Mouse (Mus musculus) kidney, adult 2 months (tissue): ENCODE measurements at regions not wholly inside any gene's neighbourhood (a gene's known extent, or its start where the extent isn't known, plus 50 kb on each side); places are given as distances from the start of the nearest gene placed in this dataset.

Experiments used
- CTCF ChIP-seq: fragments of 200-500 bp; conservative IDR thresholded peaks from 2 replicates; pipeline ENCODE4 v1.5.1; 2011; ENCODE audit warnings: low read depth, mild to moderate bottlenecking, control low read depth, low read length, moderate library complexity, mixed read lengths; ENCODE audit not compliant: insufficient read depth, insufficient read length
- POLR2A ChIP-seq: fragments of 200-500 bp; IDR thresholded peaks from one replicate; pipeline ENCODE4 v1.6.1; 2011; ENCODE audit warnings: low read depth, low read length, control low read depth

DNA sequence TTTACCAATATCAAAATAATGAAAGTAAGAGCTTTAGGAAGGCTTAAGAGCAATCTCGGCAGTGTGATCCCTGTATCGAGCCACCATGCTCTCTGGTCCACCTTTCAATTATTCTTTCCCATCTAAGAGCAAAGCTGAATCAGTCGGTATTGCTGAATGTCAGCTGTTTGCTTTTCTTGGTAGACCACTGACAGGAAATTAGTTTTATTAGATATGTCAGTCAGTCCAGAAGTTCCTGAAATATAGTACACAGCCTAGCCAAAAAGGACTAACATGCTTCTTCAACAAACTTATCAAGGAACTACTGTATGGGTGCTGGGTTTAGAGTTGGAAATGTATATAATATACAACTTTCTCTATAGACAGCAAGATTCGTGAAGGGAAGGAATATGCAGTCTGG is 91.3 kb upstream of the 1700020N01Rik start:
- no peak for TF ChIP-seq POLR2A
- no peak for TF ChIP-seq CTCF
